Mouse (Mus musculus) CD4-positive naive resting alpha-beta T cell, adult 57 days (primary cell): Measurements from ENCODE around the gene Dhrs2. TPM values are rescaled to one million over a fixed set of nuclear protein-coding genes. Genes with fewer than 3 reads are reported as not detected.

Source experiments
- total RNA-seq: library from RNA; stranded (reverse); gene quantifications from one replicate; pipeline ENCODE4 v1.2.4, GENCODE M21; 2023

Dhrs2 gene
- total RNA-seq, result not detected

DNA sequence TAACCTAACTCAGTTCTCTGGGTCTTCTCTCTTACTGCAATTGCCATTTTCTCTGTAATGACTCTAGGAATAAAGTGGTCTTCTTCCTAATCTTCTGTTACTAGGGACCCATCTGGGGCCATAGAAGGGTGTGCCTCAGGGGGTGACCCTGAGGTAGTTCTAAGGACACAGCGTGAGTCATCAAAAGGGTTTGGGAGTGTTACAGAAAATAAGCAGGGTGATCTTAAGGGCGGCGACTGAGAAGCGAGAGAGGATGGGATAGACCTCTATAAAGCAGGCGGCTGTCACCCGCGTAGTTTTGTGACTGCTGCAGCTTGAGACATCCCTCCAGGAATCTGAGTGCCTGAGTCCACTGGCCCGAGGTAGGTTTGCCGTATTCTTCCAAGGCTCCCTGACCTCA, at the start of gene Dhrs2:
Dhrs2 (plus strand) TSS at position 301 of the 400 bp plus-strand sequence.

Other genes starting within 250 kb of the Dhrs2 start
- gene Gm17428, start 245.1 kb upstream of the Dhrs2 start, total RNA-seq, result not detected
- not detected for gene Myh7, start 227.4 kb upstream of the Dhrs2 start, total RNA-seq
- 82.5 TPM for gene Ngdn, start 206.6 kb upstream of the Dhrs2 start, total RNA-seq
- gene Zfhx2, start 129.7 kb upstream of the Dhrs2 start, total RNA-seq, result 24.8 TPM
- gene Thtpa, start 127.2 kb upstream of the Dhrs2 start, total RNA-seq, result 5.9 TPM
- 123 TPM for gene Ap1g2, start 115.4 kb upstream of the Dhrs2 start, total RNA-seq
- not detected for gene Jph4, start 105.1 kb upstream of the Dhrs2 start, total RNA-seq